Mouse (Mus musculus) liver, embryonic 14 days (tissue): ENCODE data around the gene Olfr723. TPM values are rescaled to one million over a fixed set of nuclear protein-coding genes. Genes with fewer than 3 reads are reported as not detected.

Experiments used
- polyA plus RNA-seq: library from polyadenylated mRNA; depleted of rRNA; stranded (reverse); fragments of >200 nt; gene quantifications from 2 replicates; pipeline ENCODE4 v1.2.3, GENCODE M21; 2012; rRNA removed

Gene Olfr723
- not detected in 2 replicates for polyA plus RNA-seq

DNA sequence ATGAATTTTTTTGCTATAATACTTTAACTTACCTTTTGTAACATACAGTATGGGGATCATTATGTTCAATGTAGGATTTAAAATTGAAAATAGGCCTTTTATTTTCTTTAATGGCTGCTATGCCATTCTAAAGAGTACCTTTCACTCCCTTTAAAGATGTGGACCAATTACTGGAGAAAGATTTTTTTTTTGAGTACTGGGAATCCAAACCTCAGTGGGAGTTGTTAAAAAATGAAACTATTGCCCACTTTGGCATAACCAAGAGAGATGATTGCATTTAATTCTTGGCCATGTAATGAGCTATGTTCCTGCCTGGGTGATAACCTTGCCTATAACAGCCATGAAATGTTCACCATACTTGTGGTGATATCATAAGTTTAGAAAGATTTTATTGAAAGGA lies at the start of gene Olfr723:
Olfr723 (minus strand) TSS at position 101 of the 400 bp plus-strand sequence.

DNA sequence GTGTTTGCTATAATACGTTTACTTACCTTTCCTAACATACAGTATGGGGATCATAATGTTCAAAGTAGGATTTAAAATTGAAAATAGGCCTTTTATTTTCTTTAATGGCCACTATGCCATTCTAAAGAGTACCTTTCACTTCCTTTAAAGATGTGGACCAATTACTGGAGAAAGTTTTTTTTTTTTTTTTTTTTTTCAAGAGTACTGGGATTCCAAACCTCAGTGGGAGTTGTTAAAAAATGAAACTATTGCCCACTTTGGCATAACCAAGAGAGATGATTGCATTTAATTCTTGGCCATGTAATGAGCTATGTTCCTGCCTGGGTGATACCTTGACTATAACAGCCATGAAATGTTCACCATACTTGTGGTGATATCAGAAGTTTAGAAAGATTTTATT lies 31.6 kb upstream of the Olfr723 start, which contains the start of gene Olfr724:
Olfr724 (minus strand) TSS at position 101 of the 400 bp plus-strand sequence.

DNA sequence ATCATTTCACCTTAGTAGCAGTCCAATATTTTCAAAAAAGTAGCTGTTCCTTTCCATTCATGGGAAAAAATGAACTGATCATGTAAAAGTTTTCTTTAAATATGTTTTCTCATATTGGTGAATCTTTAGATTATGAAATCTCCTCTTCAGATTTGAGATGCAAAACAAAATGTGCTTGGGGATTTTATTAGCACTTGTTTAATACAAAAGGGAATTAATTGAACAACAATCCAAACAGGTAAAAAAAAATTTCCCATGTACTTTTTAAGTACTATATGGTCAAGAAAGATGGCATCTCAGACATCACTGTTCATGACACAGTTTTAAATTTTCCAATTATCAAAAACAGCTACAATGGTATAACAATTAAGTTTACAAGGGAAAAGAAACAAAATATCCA lies 29.7 kb downstream of the Olfr723 start, which contains the start of gene Olfr722:
Olfr722 (minus strand) TSS at position 101 of the 400 bp plus-strand sequence.

Other genes with a start within 250 kb of the Olfr723 start
- gene Armh4, start 148.4 kb downstream of the Olfr723 start, polyA plus RNA-seq, result 0.14 and 0.33 TPM in 2 replicates
- not detected in 2 replicates for gene Olfr722, start 29.8 kb downstream of the Olfr723 start, polyA plus RNA-seq
- not detected in 2 replicates for gene Olfr724, start 31.5 kb upstream of the Olfr723 start, polyA plus RNA-seq
- gene Olfr725, start 108.6 kb upstream of the Olfr723 start, polyA plus RNA-seq, result not detected in 2 replicates
- gene Olfr726, start 159.2 kb upstream of the Olfr723 start, polyA plus RNA-seq, result not detected in 2 replicates
- not detected in 2 replicates for gene Olfr727, start 191.4 kb upstream of the Olfr723 start, polyA plus RNA-seq
- not detected in 2 replicates for gene Olfr728, start 210.9 kb upstream of the Olfr723 start, polyA plus RNA-seq
- gene Olfr729, start 221.1 kb upstream of the Olfr723 start, polyA plus RNA-seq, result not detected in 2 replicates